Mouse (Mus musculus) lung, embryonic 14.5 days (tissue): ENCODE results near the gene Jph4. TPM values are rescaled to one million over a fixed set of nuclear protein-coding genes. Genes with fewer than 3 reads are reported as not detected.

Source experiments
- ATAC-seq: fragments of 200-750 bp; cut with Nextera tagmentation; 2 replicates; pipeline ENCODE4 v1.8.0; 2017; ENCODE audit warnings: mild to moderate bottlenecking, moderate TSS enrichment, moderate library complexity; ENCODE audit not compliant: insufficient read depth
- DNase-seq: peaks from one replicate; pipeline ENCODE4 v3.0.0-alpha.2; 2015
- H3K27ac ChIP-seq: fragments of 300-500 bp; sonication (generic); 2 replicates; pipeline ENCODE4 v1.5.1; 2014; ENCODE audit warnings: low read depth, mild to moderate bottlenecking, moderate library complexity
- H3K27me3 ChIP-seq: fragments of 300-500 bp; sonication (generic); 2 replicates; pipeline ENCODE4 v1.6.1; 2014; ENCODE audit warnings: low read length, control low read depth; ENCODE audit not compliant: insufficient read depth
- H3K36me3 ChIP-seq: fragments of 300-500 bp; sonication (generic); 2 replicates; pipeline ENCODE4 v1.6.1; 2014; ENCODE audit warnings: control low read depth; ENCODE audit not compliant: insufficient read depth
- H3K4me1 ChIP-seq: fragments of 300-500 bp; sonication (generic); 2 replicates; pipeline ENCODE4 v1.6.1; 2014; ENCODE audit warnings: antibody characterized with exemption, control low read depth; ENCODE audit not compliant: insufficient read depth
- H3K4me2 ChIP-seq: fragments of 300-500 bp; sonication (generic); 2 replicates; pipeline ENCODE4 v1.6.1; 2014; ENCODE audit warnings: mild to moderate bottlenecking
- H3K4me3 ChIP-seq: fragments of 300-500 bp; sonication (generic); 2 replicates; pipeline ENCODE4 v1.5.1; 2014; ENCODE audit warnings: low read depth, low read length
- H3K9ac ChIP-seq: fragments of 300-500 bp; sonication (generic); 2 replicates; pipeline ENCODE4 v1.6.1; 2014
- H3K9me3 ChIP-seq: fragments of 300-500 bp; sonication (generic); 2 replicates; pipeline ENCODE4 v1.6.1; 2016; ENCODE audit warnings: low read depth, low read length, control low read depth
- CTCF ChIP-seq: IDR thresholded peaks from 2 replicates; pipeline ENCODE4 v1.5.1; 2016; ENCODE audit warnings: antibody characterized with exemption, low read depth
- WGBS: fragments of 180-500 bp; shearing (Covaris S2); extraction: QIAGEN DNeasy Blood & Tissue Kit; methylation state at CpG from one replicate; pipeline ENCODE4 v1.1.7; 2014; 5-methylcytosine and 5-hydroxymethylcytosine counted together
- polyA plus RNA-seq: library from polyadenylated mRNA; unstranded; fragments of >200 nt; fragmentation: Nextera tagmentation; extraction: Ambion mirVana; gene quantifications from 2 replicates; pipeline ENCODE4 v1.2.1, GENCODE M21; 2014

Gene Jph4
- polyA plus RNA-seq, 1 experiment from 2014 or later: 0.37 TPM

DNA sequence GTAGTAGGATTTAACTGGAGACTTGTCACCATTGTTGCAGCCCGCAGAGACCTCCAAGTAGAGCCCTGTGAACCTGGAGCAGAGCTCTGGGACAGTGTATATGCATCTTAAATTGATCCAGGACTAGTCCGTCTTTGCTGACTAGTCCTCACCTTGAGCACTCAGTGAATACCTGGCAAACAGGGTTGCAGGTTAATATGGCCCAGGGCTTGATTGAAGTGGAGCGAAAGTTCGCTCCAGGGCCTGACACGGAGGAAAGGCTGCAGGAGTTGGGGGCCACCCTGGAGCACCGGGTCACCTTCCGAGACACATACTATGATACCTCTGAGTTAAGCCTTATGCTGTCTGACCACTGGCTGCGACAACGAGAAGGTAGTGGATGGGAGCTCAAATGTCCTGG lies 21.5 kb downstream of the Jph4 start:
- ATAC-seq: peak; percentile 9; the same call in 1 of the 2 replicates

DNA sequence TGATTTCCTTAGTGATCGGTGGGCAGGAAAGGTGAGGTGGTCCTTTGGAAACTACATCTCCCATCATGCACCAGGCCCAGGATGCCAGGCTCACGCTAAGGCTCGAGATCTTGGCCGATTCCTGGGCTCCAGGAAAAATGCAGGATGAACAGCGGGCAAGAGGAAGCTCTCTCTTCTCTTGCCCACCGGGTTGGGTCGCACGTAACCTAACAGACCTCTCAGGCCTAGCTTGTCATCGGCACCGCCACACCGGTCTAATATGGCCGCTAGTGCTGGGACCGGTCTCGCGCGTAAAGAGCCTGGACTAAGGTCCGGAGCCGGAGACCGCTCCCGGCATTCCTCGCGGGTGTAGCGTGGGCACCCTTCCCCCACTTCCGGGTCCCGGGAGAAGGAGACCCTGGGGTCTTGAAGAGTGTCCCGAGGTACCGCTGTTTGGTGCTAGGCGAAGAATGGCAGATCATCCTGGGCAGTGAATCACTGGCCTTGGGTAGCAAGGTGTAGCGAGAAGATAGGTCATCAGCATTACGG lies 22.0 kb downstream of the Jph4 start, which contains the start of gene Thtpa:
TSS of gene Thtpa (plus strand) at position 81 of the 528 bp plus-strand sequence.
- peak within 1 kb of the TSS; percentile 69 for H3K9ac ChIP-seq
- no peaks in the 10 kb centered on the region for H3K27me3 ChIP-seq
- DNase-seq (peak; percentile 87), ATAC-seq (peak; percentile 77)
- no peaks in the 10 kb centered on the region for H3K9me3 ChIP-seq
- H3K4me3 ChIP-seq: peak within 1 kb of the TSS; percentile 66
- TF ChIP-seq CTCF: no peak
- under 1% methylated on average over 30 of the region's 30 CpGs for WGBS
- H3K4me1 ChIP-seq: peaks cover 12% of the 10 kb centered on the region
- peak within 1 kb of the TSS; percentile 62 for H3K27ac ChIP-seq
- peak within 1 kb of the TSS; percentile 81 for H3K4me2 ChIP-seq
- peaks cover 16% of the 10 kb centered on the region; the same call in 1 of the 2 replicates for H3K36me3 ChIP-seq

More for the DNA sequence above, 21.5 kb downstream of the Jph4 start:
- 46% methylated on average over 9 of the region's 9 CpGs for WGBS
- peak overlapping the region; percentile 69 for H3K9ac ChIP-seq
- H3K4me2 ChIP-seq: peak overlapping the region; percentile 81
- peak overlapping the region; percentile 62 for H3K27ac ChIP-seq
- H3K9me3 ChIP-seq: no peaks in the 10 kb centered on the region
- peaks cover 12% of the 10 kb centered on the region for H3K4me1 ChIP-seq
- peak overlapping the region; percentile 66 for H3K4me3 ChIP-seq
- no peak for TF ChIP-seq CTCF
- peaks cover 16% of the 10 kb centered on the region; the same call in 1 of the 2 replicates for H3K36me3 ChIP-seq
- no peaks in the 10 kb centered on the region for H3K27me3 ChIP-seq
- DNase-seq: no peak

DNA sequence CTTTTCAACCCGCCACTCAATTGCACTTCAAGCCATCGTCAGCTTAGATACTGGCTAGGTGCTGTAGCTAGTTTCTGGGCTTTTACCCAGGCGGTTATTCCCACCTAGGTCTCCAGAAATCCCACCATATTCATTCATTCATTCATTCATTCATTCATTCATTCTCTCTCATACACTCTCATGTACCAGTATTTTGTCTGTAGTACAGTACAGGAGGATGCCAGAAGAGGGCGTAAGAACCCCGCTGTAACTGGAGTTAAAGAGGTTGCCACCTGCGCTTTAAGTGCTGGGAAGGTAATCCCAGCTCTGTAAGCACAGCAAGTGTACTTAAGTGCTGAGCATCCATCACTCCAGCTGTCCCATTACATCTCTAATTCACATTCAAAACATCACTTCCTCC lies 22.8 kb downstream of the Jph4 start:
- Histone ChIP-seq H3K36me3 (peaks cover 12% of the 10 kb centered on the region; the same call in 1 of the 2 replicates), H3K9me3 (no peaks in the 10 kb centered on the region), H3K27me3 (no peaks in the 10 kb centered on the region), H3K27ac (no peak overlapping the region), H3K4me3 (no peak overlapping the region), H3K9ac (no peak overlapping the region), H3K4me2 (peak overlapping the region; percentile 81), H3K4me1 (peaks cover 12% of the 10 kb centered on the region)
- TF ChIP-seq CTCF: peak; percentile 20; the same call in 1 of the 2 replicates
- DNase-seq (no peak), ATAC-seq (no peak)
- 40% methylated on average over 6 of the region's 6 CpGs for WGBS

DNA sequence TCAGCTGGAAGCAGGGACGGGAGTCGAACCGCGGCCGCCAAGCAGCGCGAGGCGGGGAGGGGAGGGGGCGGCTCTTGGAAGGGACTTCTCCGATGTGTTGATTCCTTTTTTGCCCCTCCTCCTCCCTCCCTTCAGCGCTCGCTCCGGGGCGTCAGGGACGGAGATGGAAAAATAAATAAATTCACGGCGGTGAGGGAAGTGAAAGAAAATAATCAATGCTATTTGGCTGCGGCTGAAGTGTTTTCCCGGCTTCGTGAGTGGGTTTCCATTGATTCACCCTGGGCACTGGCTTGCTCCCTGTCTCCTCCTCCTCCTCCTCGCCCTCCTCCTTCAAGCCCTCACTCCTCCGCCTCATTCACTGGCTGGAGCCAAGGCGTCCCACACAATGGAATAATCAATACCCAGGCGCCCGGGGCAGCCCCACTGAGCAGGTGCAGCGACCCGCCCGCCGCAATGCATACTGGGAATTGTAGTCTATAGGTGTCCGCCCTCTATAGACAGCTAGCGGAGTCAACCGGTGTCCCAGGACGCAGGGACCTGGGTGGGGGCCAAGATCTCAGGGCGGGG lies 24.6 kb downstream of the Jph4 start, which contains the start of gene Zfhx2:
TSS of gene Zfhx2 (minus strand) at position 314 of the 567 bp plus-strand sequence.
- H3K9ac ChIP-seq: peak within 1 kb of the TSS; percentile 68
- DNase-seq (peak; percentile 92), ATAC-seq (peak; percentile 84)
- peak within 1 kb of the TSS; percentile 66 for H3K27ac ChIP-seq
- no peaks in the 10 kb centered on the region for H3K36me3 ChIP-seq
- under 1% methylated on average over 34 of the region's 34 CpGs for WGBS
- H3K4me2 ChIP-seq: peak within 1 kb of the TSS; percentile 77
- no peaks in the 10 kb centered on the region for H3K27me3 ChIP-seq
- H3K9me3 ChIP-seq: no peaks in the 10 kb centered on the region
- peaks cover 12% of the 10 kb centered on the region for H3K4me1 ChIP-seq
- peak within 1 kb of the TSS; percentile 54 for H3K4me3 ChIP-seq
- no peak for TF ChIP-seq CTCF

DNA sequence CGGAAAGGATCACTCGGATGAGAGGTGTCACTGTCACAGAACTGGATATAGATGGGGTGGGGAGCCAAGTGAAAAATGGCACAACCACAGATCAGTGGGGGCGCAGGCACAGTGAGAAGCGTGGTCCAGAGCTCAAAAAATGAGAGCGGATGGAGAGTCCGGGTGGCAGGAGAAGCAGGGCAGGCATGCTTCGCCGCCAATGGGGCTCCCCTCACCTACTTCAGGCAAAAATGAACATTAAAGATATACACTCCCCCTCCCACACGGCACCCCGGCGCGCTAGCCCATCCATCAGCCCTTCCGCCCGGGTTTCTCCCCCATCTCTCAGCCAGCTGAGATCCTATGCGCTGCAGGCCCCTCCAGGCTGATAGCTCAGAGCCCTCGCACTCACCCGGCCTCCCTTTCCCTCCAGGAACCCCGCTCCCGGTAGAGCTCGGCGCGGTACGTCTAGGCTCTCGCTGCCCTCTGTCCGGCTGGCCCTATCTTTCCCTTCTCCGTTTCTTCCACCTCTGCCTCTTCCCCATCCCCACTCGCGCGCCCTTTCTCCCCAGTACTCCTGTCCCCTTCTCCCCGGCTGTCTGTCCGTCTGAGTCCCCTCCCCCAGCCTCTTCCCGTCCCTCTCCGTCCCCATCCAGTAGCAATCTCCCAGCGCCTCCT lies 25.4 kb downstream of the Jph4 start:
- H3K9ac ChIP-seq: peak overlapping the region; percentile 68
- ATAC-seq (0 out of 2 replicates have a peak, but pooled peaks have one; percentile 5), DNase-seq (no peak)
- H3K27me3 ChIP-seq: no peaks in the 10 kb centered on the region
- peak overlapping the region; percentile 77 for H3K4me2 ChIP-seq
- H3K4me3 ChIP-seq: peak overlapping the region; percentile 54
- H3K27ac ChIP-seq: peak overlapping the region; percentile 66; the same call in 1 of the 2 replicates
- no peaks in the 10 kb centered on the region for H3K36me3 ChIP-seq
- no peaks in the 10 kb centered on the region for H3K9me3 ChIP-seq
- H3K4me1 ChIP-seq: peaks cover 8% of the 10 kb centered on the region
- TF ChIP-seq CTCF: no peak
- WGBS: 3% methylated on average over 34 of the region's 34 CpGs

DNA sequence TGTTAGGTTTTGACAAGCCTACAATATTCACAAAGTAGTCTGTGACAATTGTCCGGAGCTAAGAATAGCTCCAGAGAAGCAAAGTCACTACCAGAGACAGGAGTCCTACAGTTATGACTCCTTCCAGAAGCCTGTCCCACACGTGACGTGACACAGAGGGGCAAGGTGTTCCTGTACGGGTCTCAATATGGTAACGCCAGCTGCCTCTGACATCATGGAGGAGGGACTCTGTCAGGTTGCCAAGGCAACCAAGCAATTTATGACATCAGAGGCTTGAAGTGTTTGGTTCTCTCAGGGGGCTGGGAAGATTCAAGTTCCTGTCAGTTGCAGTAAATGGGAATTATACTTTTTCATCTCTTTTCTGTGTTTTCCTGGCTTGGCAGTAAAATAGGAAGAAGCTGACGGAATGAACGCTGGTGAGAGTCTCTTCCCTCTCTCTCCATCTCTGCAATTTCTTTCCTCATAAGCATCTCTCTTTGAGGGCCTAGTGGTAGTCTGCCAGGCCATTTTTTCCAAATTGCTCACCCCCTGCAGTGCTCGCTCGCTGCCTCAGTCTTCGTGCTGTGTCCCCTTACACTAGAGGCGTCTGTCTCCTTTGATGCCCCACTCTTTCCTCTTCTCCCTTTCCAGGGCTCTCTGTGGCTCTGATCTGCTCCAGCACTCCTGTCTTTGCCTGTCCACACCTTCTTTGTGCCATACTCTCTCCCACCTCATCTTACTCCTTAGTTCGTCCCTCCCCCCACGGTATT lies 27.4 kb downstream of the Jph4 start:
- Histone ChIP-seq H3K9me3 (no peaks in the 10 kb centered on the region), H3K27ac (no peak overlapping the region), H3K36me3 (no peaks in the 10 kb centered on the region), H3K4me2 (no peak overlapping the region), H3K4me3 (no peak overlapping the region), H3K4me1 (no peaks in the 10 kb centered on the region; the same call in 1 of the 2 replicates), H3K9ac (no peak overlapping the region), H3K27me3 (no peaks in the 10 kb centered on the region)
- DNase-seq (peak; percentile 49), ATAC-seq (no peak)
- no peak for TF ChIP-seq CTCF
- 53% methylated on average over 13 of the region's 13 CpGs for WGBS
